Mouse (Mus musculus) brain, embryonic 14.5 days (tissue): ENCODE results near the gene Fcgr3.

Source experiments
- CTCF ChIP-seq: fragments of 200-500 bp; IDR thresholded peaks from 2 replicates; pipeline ENCODE4 v1.5.1; 2012; ENCODE audit warnings: inconsistent platforms, mild to moderate bottlenecking, moderate library complexity, borderline replicate concordance; ENCODE audit not compliant: insufficient read depth, insufficient read length; ENCODE audit errors: extremely low read depth
- POLR2A ChIP-seq: fragments of 200-500 bp; IDR thresholded peaks from 2 replicates; pipeline ENCODE4 v1.6.1; 2012; ENCODE audit warnings: mild to moderate bottlenecking, inconsistent platforms, borderline replicate concordance; ENCODE audit not compliant: poor library complexity, insufficient read depth, insufficient read length, severe bottlenecking; ENCODE audit errors: extremely low read depth

DNA sequence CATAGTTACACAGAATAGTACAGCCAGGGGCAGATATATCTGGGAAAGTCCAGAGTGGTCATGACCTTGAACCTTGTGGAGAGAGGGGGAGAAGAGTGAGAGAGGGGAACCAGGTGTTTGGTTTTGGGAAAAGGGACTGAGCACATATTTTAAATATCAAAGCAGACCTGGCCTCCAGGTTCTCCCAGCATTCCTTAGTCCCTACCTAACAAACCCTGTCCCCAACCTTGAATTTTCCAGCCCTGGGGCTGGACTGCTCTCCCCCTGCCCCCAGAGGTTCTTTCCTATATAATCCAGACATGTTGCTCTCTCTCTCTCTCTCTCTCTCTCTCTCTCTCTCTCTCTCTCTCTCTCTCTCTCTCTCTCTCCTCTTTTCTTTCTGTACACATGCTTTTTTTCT is 32.4 kb upstream of the Fcgr3 start:
- TF ChIP-seq POLR2A (no peak), CTCF (no peak)
